Mouse (Mus musculus) thymus, adult 2 months (tissue): ENCODE data around the gene Ston2. TPM values are rescaled to one million over a fixed set of nuclear protein-coding genes. Genes with fewer than 3 reads are reported as not detected.

Experiments used
- DNase-seq: peaks from one replicate; pipeline ENCODE4 v3.0.0; 2021
- H3K27ac ChIP-seq: fragments of 200-500 bp; 2 replicates; pipeline ENCODE4 v1.5.1; 2012; ENCODE audit warnings: low read length, control low read depth; ENCODE audit not compliant: control insufficient read depth, insufficient read depth
- H3K27me3 ChIP-seq: fragments of 200-500 bp; 2 replicates; pipeline ENCODE4 v1.6.1; 2012; ENCODE audit warnings: mild to moderate bottlenecking, low read length, moderate library complexity, mixed read lengths; ENCODE audit not compliant: control insufficient read depth, insufficient read depth
- H3K36me3 ChIP-seq: fragments of 200-500 bp; 2 replicates; pipeline ENCODE4 v1.6.1; 2012; ENCODE audit warnings: mild to moderate bottlenecking, low read length, moderate library complexity; ENCODE audit not compliant: control insufficient read depth, insufficient read depth
- H3K4me1 ChIP-seq: fragments of 200-500 bp; replicated peaks from 2 replicates; pipeline ENCODE4 v1.6.1; 2012; ENCODE audit warnings: low read length; ENCODE audit not compliant: control insufficient read depth, insufficient read depth
- H3K4me3 ChIP-seq: fragments of 200-500 bp; 2 replicates; pipeline ENCODE4 v1.5.1; 2012; ENCODE audit warnings: mild to moderate bottlenecking, low read length, control low read depth, moderate library complexity; ENCODE audit not compliant: control insufficient read depth, insufficient read depth
- CTCF ChIP-seq: fragments of 200-500 bp; IDR thresholded peaks from 2 replicates; pipeline ENCODE4 v1.5.1; 2012; ENCODE audit warnings: mild to moderate bottlenecking, control low read depth, low read length, moderate library complexity, borderline replicate concordance; ENCODE audit not compliant: control insufficient read depth, poor library complexity, insufficient read depth; ENCODE audit errors: extremely low read depth
- POLR2A ChIP-seq: fragments of 200-500 bp; IDR thresholded peaks from 2 replicates; pipeline ENCODE4 v1.6.1; 2012; ENCODE audit warnings: mild to moderate bottlenecking, low read length, control low read depth, moderate library complexity; ENCODE audit not compliant: control insufficient read depth, poor library complexity, insufficient read depth; ENCODE audit errors: extremely low read depth
- WGBS: fragments of 180-500 bp; shearing (Covaris S2); methylation state at CpG from one replicate; pipeline ENCODE4 v1.1.7; 2018; 5-methylcytosine and 5-hydroxymethylcytosine counted together
- polyA plus RNA-seq: library from polyadenylated mRNA; depleted of rRNA; stranded (reverse); fragments of >200 nt; gene quantifications from 2 replicates; pipeline ENCODE4 v1.2.3, GENCODE M21; 2012

Gene Ston2
- polyA plus RNA-seq, 1 experiment: 17.5 TPM

DNA sequence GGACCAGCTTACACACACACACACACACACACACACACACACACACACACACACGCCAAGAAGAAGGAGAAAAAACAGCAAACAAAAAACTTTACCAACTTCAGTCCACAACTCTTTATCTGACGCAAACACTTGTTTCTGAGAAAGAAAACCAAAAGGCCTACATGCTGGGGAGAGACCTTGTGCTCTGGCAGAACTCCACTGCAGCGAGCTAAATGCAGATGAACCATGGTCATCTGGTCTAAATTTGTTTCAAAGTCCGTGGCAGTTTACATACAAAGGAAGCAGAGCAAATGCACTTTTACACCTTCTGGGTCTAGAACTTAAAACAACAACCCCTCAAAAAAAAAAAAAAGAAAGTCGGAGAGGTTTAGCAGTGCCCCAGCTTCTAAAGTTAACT, 79.0 kb downstream of the Ston2 start:
- H3K4me1 ChIP-seq: no peaks in the 10 kb centered on the region
- no peaks in the 10 kb centered on the region for H3K36me3 ChIP-seq
- WGBS: 89% methylated on average over 5 of the region's 5 CpGs
- TF ChIP-seq CTCF: no peak
- no peak for TF ChIP-seq POLR2A
- H3K27ac ChIP-seq: no peak overlapping the region
- H3K4me3 ChIP-seq: no peak overlapping the region
- DNase-seq: no peak
- H3K27me3 ChIP-seq: no peaks in the 10 kb centered on the region

DNA sequence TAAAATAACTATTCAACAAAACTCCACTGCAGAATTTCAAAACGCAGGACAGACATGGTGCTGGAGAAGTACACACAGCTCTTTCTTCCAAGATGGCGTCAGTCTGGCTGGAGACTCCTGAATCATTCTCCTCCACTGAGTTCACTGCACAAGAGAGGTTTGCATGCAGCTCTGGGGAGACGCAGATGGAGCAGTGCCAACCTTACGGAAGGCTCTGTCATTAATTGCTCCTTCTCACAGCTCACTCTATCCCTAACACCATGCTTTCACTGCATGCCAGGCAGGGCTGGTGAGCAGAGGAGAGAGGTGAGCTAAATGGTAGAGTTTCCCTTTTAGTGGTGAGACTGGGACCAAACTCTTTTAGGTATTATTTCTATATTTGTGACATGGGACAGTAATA, 80.4 kb downstream of the Ston2 start:
- Histone ChIP-seq H3K4me3 (no peak overlapping the region), H3K27me3 (no peaks in the 10 kb centered on the region), H3K36me3 (no peaks in the 10 kb centered on the region), H3K4me1 (no peaks in the 10 kb centered on the region), H3K27ac (no peak overlapping the region)
- WGBS: 99% methylated on average over 4 of the region's 4 CpGs
- TF ChIP-seq CTCF (no peak), POLR2A (no peak)
- DNase-seq: no peak

DNA sequence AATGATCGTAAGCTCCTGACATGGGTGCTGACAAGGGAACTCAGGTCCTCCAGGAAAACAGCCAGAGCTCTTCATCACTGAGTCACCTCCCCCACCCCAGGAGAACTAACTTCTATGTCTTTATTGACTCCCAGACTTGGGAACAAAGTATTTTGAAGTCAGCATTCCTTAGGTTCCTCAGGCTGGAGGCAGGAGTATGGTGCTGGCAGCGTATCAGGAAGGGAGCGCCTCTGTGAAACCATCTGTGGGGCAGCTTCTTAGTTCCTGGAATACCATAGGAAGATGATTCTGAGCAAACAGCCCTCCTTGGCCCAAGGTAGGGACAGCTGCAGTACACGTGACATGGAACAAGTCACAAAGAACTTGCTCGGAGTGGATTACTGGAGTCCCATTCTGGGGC, 84.7 kb downstream of the Ston2 start:
- Histone ChIP-seq H3K27me3 (no peaks in the 10 kb centered on the region), H3K4me3 (no peak overlapping the region), H3K27ac (no peak overlapping the region), H3K36me3 (no peaks in the 10 kb centered on the region), H3K4me1 (no peaks in the 10 kb centered on the region)
- DNase-seq: no peak
- 94% methylated on average over 5 of the region's 5 CpGs for WGBS
- TF ChIP-seq CTCF: no peak
- TF ChIP-seq POLR2A: no peak

DNA sequence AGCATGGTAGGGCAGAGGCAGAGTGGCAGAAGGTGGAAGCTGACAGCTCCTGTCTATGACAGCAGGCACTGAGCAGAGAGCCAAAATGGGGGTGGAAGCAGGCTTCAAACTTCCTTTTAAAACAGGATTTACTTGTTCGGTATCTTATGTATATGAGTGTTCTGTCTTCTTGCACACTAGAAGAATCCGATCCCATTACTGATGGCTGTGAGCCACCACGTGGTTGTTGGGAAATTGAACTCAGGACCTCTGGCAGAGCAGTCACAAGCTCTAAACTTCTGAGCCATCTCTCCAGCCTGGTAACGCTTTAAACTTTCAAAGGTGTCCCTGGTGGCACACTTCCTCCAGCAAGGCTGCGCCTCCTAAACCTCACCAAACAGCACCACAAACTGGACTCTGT, 85.4 kb downstream of the Ston2 start:
- TF ChIP-seq CTCF (no peak), POLR2A (no peak)
- Histone ChIP-seq H3K36me3 (no peaks in the 10 kb centered on the region), H3K4me3 (no peak overlapping the region), H3K27ac (no peak overlapping the region), H3K4me1 (no peaks in the 10 kb centered on the region), H3K27me3 (no peaks in the 10 kb centered on the region)
- WGBS: 87% methylated on average over 5 of the region's 5 CpGs
- DNase-seq: no peak

DNA sequence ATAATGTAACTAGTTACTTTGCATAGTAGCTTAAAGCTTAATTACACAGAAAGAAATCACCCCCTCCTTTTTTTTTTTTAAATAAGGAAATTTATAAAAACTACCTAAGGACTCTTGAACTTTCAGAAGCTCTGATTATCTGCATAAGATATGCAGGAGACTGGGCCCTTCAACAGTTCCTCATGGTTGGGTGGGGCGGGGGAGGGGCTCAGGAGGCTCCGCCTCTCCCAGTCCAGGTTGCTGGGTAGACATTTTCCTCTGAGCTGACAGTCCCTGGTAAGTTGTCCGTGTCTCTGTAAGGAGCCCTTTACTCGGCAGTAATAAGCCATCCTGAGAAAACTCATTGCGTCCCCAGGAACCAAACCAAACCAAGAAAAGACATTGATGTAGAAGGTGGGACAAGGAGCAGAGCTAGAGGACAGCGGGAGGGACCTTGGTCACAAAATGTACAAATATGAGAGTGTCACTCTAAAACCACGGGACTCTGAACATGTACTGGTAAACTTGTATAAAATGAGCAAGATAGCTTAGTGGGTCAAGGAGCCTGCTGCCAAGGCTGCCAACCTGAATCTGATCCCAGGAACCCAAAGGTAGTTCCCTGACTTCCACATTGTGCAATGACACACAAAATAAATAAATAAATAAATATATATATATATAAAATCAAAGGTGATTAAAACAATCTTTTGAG, 88.6 kb downstream of the Ston2 start:
- TF ChIP-seq CTCF: no peak
- no peak for TF ChIP-seq POLR2A
- Histone ChIP-seq H3K36me3 (no peaks in the 10 kb centered on the region), H3K4me1 (no peaks in the 10 kb centered on the region), H3K4me3 (no peak overlapping the region), H3K27me3 (no peaks in the 10 kb centered on the region), H3K27ac (no peak overlapping the region)
- 95% methylated on average over 7 of the region's 7 CpGs for WGBS
- no peak for DNase-seq

DNA sequence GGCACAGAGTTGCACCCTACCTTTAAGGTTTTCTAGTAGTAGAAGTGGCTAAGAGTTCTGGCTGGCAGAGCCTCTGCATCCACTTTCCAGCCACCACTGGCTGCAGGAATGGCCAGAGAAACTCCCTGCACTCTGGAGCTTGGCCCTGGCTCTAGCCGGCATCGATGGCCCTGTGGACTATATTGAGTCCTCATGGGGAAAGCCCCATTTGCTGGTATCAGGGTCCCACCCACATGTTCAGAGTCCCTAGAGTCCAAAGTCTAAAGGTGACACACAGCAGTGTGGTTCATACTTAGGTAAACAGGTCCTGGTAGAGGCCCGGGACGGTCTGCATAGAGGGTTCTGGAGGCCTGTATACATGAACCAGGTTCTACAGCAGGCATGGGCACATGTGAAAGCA, 92.0 kb downstream of the Ston2 start:
- no peak for DNase-seq
- H3K27ac ChIP-seq: no peak overlapping the region
- no peak overlapping the region for H3K4me3 ChIP-seq
- no peaks in the 10 kb centered on the region for H3K36me3 ChIP-seq
- no peaks in the 10 kb centered on the region for H3K4me1 ChIP-seq
- WGBS: 97% methylated on average over 4 of the region's 4 CpGs
- H3K27me3 ChIP-seq: no peaks in the 10 kb centered on the region
- TF ChIP-seq POLR2A: no peak
- no peak for TF ChIP-seq CTCF

DNA sequence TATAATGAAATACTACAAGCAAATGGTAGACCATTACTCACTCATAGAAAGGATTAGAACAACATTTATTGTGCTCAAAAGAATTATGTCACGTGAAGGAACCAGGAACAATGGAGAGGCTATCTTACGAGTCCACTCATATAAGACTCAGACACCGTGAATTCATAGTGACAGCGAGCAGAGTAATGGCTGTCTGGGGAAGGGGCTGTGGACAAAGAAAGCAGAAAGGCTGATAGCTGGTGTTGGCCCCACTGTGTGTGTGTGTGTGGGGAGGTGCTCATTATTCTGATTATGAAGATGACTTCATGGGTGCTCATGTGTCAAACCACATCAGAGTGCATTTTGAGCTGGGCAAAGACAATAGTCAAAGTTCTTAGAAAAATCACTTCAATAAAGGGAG, 92.4 kb downstream of the Ston2 start:
- no peak for TF ChIP-seq CTCF
- TF ChIP-seq POLR2A: no peak
- no peak overlapping the region for H3K4me3 ChIP-seq
- no peaks in the 10 kb centered on the region for H3K36me3 ChIP-seq
- no peak for DNase-seq
- H3K27me3 ChIP-seq: no peaks in the 10 kb centered on the region
- no peaks in the 10 kb centered on the region for H3K4me1 ChIP-seq
- H3K27ac ChIP-seq: no peak overlapping the region
- 98% methylated on average over 4 of the region's 4 CpGs for WGBS
